Mouse (Mus musculus): ENCODE measurements around the gene Dnajc4. TPM values are rescaled to one million over a fixed set of nuclear protein-coding genes. Genes with fewer than 3 reads are reported as not detected.

The Dnajc4 gene
- total and polyA plus RNA-seq, 2 experiments from 2014 or later: 20.2 to 20.7 TPM

DNA sequence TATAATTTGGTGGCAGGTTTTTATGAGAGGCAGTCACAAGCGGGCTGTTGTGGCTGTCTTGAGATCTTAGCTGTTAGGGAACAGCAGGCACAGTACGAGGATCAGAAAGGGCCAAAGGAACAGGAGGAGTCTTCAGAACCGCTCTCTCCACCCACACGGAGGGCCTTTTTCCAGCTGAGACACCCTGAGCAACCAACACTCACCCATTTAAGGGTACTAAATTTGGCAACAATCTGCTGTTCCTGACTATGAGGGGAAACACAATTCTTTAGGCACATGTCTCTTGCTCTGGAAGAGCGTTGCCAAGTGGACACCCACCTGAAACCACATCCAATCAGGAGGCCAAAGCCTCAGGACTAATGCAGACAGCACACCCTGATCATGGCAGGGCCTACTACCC is 37.2 kb upstream of the Dnajc4 start:
- no peak overlapping the region for H3K27ac ChIP-seq (ENCODE audit: low read depth, low read length)
- ATAC-seq (no peak), DNase-seq (no peak)
- H3K4me2 ChIP-seq (ENCODE audit: low read depth): no peak overlapping the region
- peaks cover 85% of the 10 kb centered on the region for H3K36me3 ChIP-seq (ENCODE audit: insufficient read depth)
- H3K9me3 ChIP-seq (ENCODE audit: low read length): no peaks in the 10 kb centered on the region
- no peak overlapping the region for H3K4me3 ChIP-seq (ENCODE audit: low read depth, low read length)
- H3K9ac ChIP-seq: no peak overlapping the region
- no peaks in the 10 kb centered on the region for H3K27me3 ChIP-seq (ENCODE audit: insufficient read depth, low read length)
- no peak for TF ChIP-seq CTCF (IDR thresholded peaks at IDR 0.05; ENCODE audit: low read depth)
- WGBS: 95% methylated on average over 5 of the region's 5 CpGs
- H3K4me1 ChIP-seq (ENCODE audit: insufficient read depth): no peaks in the 10 kb centered on the region

DNA sequence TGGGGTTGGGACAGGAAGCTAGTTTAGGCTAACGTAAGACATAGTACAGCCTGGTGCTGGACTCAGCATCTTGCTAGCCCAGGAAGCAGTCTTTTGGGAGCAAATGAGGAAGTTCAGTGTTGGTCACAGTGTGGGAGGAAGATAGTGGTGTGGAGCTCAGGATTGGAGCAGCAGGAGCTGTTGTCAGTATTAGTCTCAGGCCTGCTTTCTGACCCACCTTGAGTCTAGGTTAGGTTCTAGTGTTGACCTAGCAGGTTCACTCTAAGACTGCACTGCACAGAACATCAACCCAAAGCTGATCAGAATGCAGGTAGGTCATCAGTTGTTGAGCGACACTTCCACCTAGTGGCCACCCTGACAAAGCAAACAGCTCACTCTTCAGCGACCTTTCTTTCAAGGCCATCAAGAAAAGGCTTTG is 27.9 kb upstream of the Dnajc4 start:
- peak; percentile 77 for TF ChIP-seq CTCF (IDR thresholded peaks at IDR 0.05; ENCODE audit: low read depth)
- H3K36me3 ChIP-seq (ENCODE audit: insufficient read depth): peaks cover 64% of the 10 kb centered on the region
- DNase-seq (peak; percentile 56), ATAC-seq (peak; percentile 54)
- H3K4me2 ChIP-seq (ENCODE audit: low read depth): no peak overlapping the region
- no peaks in the 10 kb centered on the region for H3K27me3 ChIP-seq (ENCODE audit: insufficient read depth, low read length)
- no peak overlapping the region for H3K9ac ChIP-seq
- H3K27ac ChIP-seq (ENCODE audit: low read depth, low read length): no peak overlapping the region
- 47% methylated on average over 3 of the region's 3 CpGs for WGBS
- H3K9me3 ChIP-seq (ENCODE audit: low read length): no peaks in the 10 kb centered on the region
- no peak overlapping the region for H3K4me3 ChIP-seq (ENCODE audit: low read depth, low read length)
- H3K4me1 ChIP-seq (ENCODE audit: insufficient read depth): no peaks in the 10 kb centered on the region

DNA sequence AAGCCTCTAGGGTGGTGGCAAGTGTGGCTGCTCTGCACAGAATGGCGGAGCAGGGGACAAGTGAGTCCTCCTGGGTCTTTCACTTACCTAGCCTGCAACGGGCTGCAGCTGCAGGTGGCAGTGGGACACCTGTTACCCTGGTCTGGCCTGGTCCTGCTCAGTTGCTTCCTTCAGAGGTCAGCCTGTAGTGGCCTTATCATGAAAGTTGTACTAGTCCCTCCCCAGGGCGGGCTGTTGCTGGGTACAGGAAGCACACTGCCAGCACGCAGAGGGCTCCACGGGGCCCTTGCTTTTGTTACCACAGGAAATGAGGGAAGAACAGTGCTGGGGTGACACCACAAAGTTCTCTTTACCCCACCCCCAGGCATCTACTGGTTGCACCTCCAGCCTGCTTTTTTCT is 26.8 kb upstream of the Dnajc4 start, which contains the start of gene Fermt3:
Fermt3 (minus strand) TSS at position 279 of the 400 bp plus-strand sequence.
- 86% methylated on average over 5 of the region's 5 CpGs for WGBS
- no peak within 1 kb of the TSS for H3K4me2 ChIP-seq (ENCODE audit: low read depth)
- H3K9ac ChIP-seq: no peak within 1 kb of the TSS
- peaks cover 53% of the 10 kb centered on the region for H3K36me3 ChIP-seq (ENCODE audit: insufficient read depth)
- ATAC-seq (no peak), DNase-seq (no peak)
- H3K4me1 ChIP-seq (ENCODE audit: insufficient read depth): no peaks in the 10 kb centered on the region
- H3K9me3 ChIP-seq (ENCODE audit: low read length): no peaks in the 10 kb centered on the region
- H3K27me3 ChIP-seq (ENCODE audit: insufficient read depth, low read length): no peaks in the 10 kb centered on the region
- H3K27ac ChIP-seq (ENCODE audit: low read depth, low read length): no peak within 1 kb of the TSS
- no peak for TF ChIP-seq CTCF (IDR thresholded peaks at IDR 0.05; ENCODE audit: low read depth)
- no peak within 1 kb of the TSS for H3K4me3 ChIP-seq (ENCODE audit: low read depth, low read length)

DNA sequence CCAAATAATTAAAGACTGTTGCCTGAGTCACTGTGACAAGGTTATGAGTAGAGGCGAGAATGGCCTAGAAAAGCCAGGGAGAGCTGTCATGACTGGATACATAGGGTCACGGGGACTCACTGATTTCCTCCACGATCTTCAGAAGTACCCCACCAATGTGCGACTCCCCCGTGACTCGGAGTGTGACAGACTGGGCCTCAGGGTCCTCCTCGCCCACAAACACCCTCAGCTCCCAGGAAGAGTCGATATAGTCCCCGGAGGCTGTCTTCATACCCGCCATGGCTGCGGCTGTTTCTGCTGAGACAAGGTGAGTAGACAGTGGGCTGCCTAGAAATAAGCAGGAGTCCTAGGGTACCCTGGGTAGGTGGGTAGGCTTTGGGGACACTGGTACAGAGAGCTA is 26.2 kb upstream of the Dnajc4 start:
- no peak overlapping the region for H3K4me3 ChIP-seq (ENCODE audit: low read depth, low read length)
- DNase-seq (no peak), ATAC-seq (no peak)
- no peak overlapping the region for H3K4me2 ChIP-seq (ENCODE audit: low read depth)
- H3K36me3 ChIP-seq (ENCODE audit: insufficient read depth): peaks cover 49% of the 10 kb centered on the region
- no peaks in the 10 kb centered on the region for H3K9me3 ChIP-seq (ENCODE audit: low read length)
- no peak for TF ChIP-seq CTCF (IDR thresholded peaks at IDR 0.05; ENCODE audit: low read depth)
- no peak overlapping the region for H3K27ac ChIP-seq (ENCODE audit: low read depth, low read length)
- H3K27me3 ChIP-seq (ENCODE audit: insufficient read depth, low read length): no peaks in the 10 kb centered on the region
- no peaks in the 10 kb centered on the region for H3K4me1 ChIP-seq (ENCODE audit: insufficient read depth)
- no peak overlapping the region for H3K9ac ChIP-seq
- WGBS: 91% methylated on average over 11 of the region's 11 CpGs

DNA sequence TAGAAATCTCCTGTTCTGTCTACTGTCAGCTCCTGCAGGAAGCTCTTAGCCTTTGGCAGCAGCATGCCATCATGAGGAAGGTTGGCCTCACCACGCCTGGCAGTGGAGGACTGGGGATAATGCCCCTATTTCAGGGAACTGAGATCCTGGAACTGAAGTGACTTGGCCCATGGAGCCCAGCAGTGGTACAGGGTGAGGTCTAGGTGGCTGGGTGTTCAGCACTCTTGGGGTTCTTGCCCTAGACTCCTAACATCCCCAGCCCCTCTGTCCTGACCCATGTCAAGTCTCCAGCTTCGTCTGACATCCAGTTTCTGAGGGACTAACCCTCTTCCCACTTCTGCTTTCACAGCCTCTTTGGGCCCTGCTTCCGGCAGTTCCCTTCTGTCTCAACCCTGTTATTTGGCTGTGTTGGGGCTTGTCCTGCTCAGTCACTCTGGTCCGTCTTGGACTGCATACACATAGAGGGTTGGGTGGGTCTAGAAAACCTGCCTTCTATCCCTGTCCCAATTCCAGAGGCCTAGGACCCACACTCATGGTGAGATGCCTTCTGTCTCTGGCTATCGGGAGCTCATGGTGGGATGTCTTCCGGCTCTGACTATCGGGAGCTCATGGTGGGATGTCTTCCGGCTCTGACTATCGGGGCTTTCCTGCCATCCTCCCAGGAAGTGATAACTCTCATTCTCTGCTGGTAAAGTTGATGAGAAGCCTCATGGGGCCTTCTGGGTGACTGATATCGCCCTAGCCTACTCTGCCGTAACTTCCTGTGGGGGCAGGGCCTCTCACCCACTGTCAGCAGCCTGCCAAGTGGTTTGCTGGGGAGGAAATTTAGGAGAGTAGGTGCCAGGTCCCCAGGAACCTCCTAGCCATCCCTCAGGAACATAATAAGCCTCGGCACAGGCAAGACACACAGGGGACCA is 25.4 kb upstream of the Dnajc4 start:
- 84% methylated on average over 12 of the region's 12 CpGs for WGBS
- no peak for TF ChIP-seq CTCF (IDR thresholded peaks at IDR 0.05; ENCODE audit: low read depth)
- no peak for ATAC-seq
- Histone ChIP-seq H3K36me3 (ENCODE audit: insufficient read depth) (peaks cover 42% of the 10 kb centered on the region), H3K4me3 (ENCODE audit: low read depth, low read length) (no peak overlapping the region), H3K27me3 (ENCODE audit: insufficient read depth, low read length) (no peaks in the 10 kb centered on the region), H3K9me3 (ENCODE audit: low read length) (no peaks in the 10 kb centered on the region), H3K9ac (no peak overlapping the region), H3K4me2 (ENCODE audit: low read depth) (no peak overlapping the region), H3K4me1 (ENCODE audit: insufficient read depth) (no peaks in the 10 kb centered on the region), H3K27ac (ENCODE audit: low read depth, low read length) (no peak overlapping the region)
- DNase-seq: no peak

DNA sequence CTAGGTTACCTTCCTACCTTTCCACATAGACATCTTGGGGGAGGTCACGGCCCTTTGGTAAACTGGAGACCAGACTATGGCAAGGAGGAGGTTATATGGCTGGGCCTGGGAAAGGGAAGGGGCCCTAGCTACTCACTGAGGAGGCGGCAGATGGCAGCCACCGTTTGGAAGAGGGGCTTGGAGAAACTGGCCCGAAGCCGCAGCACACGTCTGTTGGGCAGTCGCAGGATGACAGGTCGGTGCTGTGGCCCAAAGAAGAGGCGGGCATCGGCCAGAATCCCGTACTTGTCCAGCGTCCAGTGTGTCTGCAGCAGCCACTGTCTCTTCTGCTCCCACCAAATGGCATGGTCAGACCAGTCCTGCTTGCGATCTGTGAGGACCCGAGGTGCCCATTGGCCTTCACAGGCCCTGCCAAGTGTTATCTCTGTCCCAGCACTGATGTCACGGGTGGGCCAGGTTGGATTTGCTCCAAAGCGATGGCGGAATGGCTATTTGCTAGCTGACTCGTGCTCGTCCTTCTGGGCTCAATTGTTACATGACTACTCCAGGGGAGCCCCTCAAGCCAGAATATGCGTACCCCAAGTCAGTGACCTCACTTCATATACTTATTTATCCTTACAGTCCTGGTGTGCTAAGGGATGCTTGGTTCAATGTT is 22.2 kb upstream of the Dnajc4 start:
- Histone ChIP-seq H3K36me3 (ENCODE audit: insufficient read depth) (peaks cover 13% of the 10 kb centered on the region), H3K4me2 (ENCODE audit: low read depth) (no peak overlapping the region), H3K27me3 (ENCODE audit: insufficient read depth, low read length) (no peaks in the 10 kb centered on the region), H3K9me3 (ENCODE audit: low read length) (no peaks in the 10 kb centered on the region), H3K9ac (no peak overlapping the region), H3K4me1 (ENCODE audit: insufficient read depth) (no peaks in the 10 kb centered on the region), H3K4me3 (ENCODE audit: low read depth, low read length) (no peak overlapping the region), H3K27ac (ENCODE audit: low read depth, low read length) (no peak overlapping the region)
- WGBS: 89% methylated on average over 20 of the region's 20 CpGs
- ATAC-seq: no peak
- no peak for TF ChIP-seq CTCF (IDR thresholded peaks at IDR 0.05; ENCODE audit: low read depth)
- DNase-seq: no peak

DNA sequence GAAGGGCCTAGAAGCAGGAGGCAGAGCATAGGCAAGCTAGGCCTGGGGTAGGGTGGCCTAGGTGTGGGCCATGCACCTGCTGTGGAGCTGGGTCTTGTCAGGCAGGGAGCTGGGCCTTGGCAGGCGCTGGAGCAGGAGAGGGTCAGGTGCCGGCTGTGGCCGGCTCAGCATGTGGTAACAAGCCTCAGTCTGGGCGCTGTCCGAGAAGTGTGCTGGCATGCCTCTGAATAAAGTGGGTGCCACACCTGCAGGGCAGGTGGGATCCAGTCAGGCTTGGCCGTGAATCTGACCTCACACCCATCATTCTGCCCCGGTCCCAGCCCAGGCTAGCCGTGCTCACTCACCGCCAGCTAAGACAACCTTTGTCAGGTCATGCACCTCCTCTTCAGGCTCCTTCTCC is 21.6 kb upstream of the Dnajc4 start:
- ATAC-seq: no peak
- Histone ChIP-seq H3K9ac (no peak overlapping the region), H3K4me1 (ENCODE audit: insufficient read depth) (no peaks in the 10 kb centered on the region), H3K4me3 (ENCODE audit: low read depth, low read length) (no peak overlapping the region), H3K27me3 (ENCODE audit: insufficient read depth, low read length) (no peaks in the 10 kb centered on the region), H3K9me3 (ENCODE audit: low read length) (no peaks in the 10 kb centered on the region), H3K4me2 (ENCODE audit: low read depth) (no peak overlapping the region), H3K36me3 (ENCODE audit: insufficient read depth) (peaks cover 6% of the 10 kb centered on the region), H3K27ac (ENCODE audit: low read depth, low read length) (no peak overlapping the region)
- TF ChIP-seq CTCF (IDR thresholded peaks at IDR 0.05; ENCODE audit: low read depth): no peak
- 86% methylated on average over 9 of the region's 9 CpGs for WGBS
- no peak for DNase-seq
